8 mouse cellular contexts compared by ENCODE assay signal in the genomic region with DNA sequence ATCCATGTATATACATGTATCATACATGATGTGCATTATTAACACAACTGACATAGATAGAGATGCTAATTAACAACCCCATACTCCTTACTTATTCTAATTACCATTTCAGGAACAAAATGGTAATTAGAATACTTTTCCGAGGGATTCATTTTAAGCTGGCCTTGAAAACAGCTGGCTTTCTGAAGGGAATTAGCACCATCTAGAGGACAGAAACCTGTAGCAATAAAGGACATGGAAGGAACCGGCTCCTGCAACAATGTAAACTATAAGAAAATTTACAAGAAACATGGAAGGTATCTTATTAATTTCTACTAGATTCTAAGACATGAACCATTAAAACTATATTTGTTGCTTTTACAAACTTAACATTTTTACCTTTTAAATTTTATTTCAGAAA. TPM values are rescaled to one million over a fixed set of nuclear protein-coding genes. Genes with fewer than 3 reads are reported as not detected.
A peak's percentile ranks its signal among the peaks of the same experiment; 100 is the strongest.
DNase-seq lines count a peak whose midpoint lies in the region; ATAC-seq and TF ChIP-seq lines count a peak whose summit lies in the region.
"Had no signal": no experiment of that assay in that cellular context is flagged by ENCODE, and none has a peak within 500 bp of the region (broad histone marks: within the 10 kb centered on the region; RNA-seq: fewer than 3 reads in every experiment).

No protein-coding gene starts in this region.

- no peak overlapping the region for H3K9ac ChIP-seq in hindbrain, embryonic 14.5 days
- H3K9ac ChIP-seq in hindbrain, embryonic 16.5 days (ENCODE audit: low read depth, low read length), result no peak overlapping the region
- H3K9ac ChIP-seq: limb, embryonic 13.5 days had no signal

- DNase-seq in hindbrain, embryonic 14.5 days (ENCODE audit: low spot score), result peak; percentile 84
- peak; percentile 53 for DNase-seq in thymus, postnatal 0 days (ENCODE audit: low spot score)
- DNase-seq in thymus, adult 18-20 months, result no peak
- DNase-seq in thymus, postnatal 25 days, result peak; percentile 9
- DNase-seq in gastrocnemius, postnatal 10 days, result no peak

- no peaks in the 10 kb centered on the region for H3K27me3 ChIP-seq in hindbrain, embryonic 14.5 days (ENCODE audit: control insufficient read depth, insufficient read depth, low read length)
- no peaks in the 10 kb centered on the region for H3K27me3 ChIP-seq in hindbrain, embryonic 16.5 days (replicated peaks; ENCODE audit: control insufficient read depth, insufficient read depth, low read length)
- H3K27me3 ChIP-seq: limb, embryonic 13.5 days had no signal

- TF ChIP-seq POLR2A in cortical plate, adult 2 months (IDR thresholded peaks at IDR 0.05; ENCODE audit: extremely low read depth, insufficient read depth, low read length), result no peak

- 8% methylated on average over 2 of the region's 2 CpGs for WGBS in hindbrain, embryonic 14.5 days
- WGBS in hindbrain, embryonic 16.5 days, result 7% methylated on average over 2 of the region's 2 CpGs

- H3K9me3 ChIP-seq in hindbrain, embryonic 14.5 days (ENCODE audit: control insufficient read depth, low read length), result no peaks in the 10 kb centered on the region
- no peaks in the 10 kb centered on the region for H3K9me3 ChIP-seq in hindbrain, embryonic 16.5 days (ENCODE audit: control insufficient read depth, low read length)
- H3K9me3 ChIP-seq: limb, embryonic 13.5 days had no signal

- no peak overlapping the region for H3K4me3 ChIP-seq in hindbrain, embryonic 14.5 days (replicated peaks; ENCODE audit: low read length)
- H3K4me3 ChIP-seq in hindbrain, embryonic 16.5 days (ENCODE audit: low read length), result no peak overlapping the region
- no peak overlapping the region for H3K4me3 ChIP-seq in cortical plate, adult 2 months (ENCODE audit: insufficient read depth, low read length)
- H3K4me3 ChIP-seq: limb, embryonic 13.5 days had no signal

- no peak overlapping the region for H3K4me2 ChIP-seq in hindbrain, embryonic 14.5 days (replicated peaks)
- H3K4me2 ChIP-seq in hindbrain, embryonic 16.5 days (ENCODE audit: low read length), result no peak overlapping the region
- H3K4me2 ChIP-seq: limb, embryonic 13.5 days had no signal

- no peaks in the 10 kb centered on the region for H3K4me1 ChIP-seq in hindbrain, embryonic 14.5 days (replicated peaks; ENCODE audit: control insufficient read depth, insufficient read depth, low read length)
- H3K4me1 ChIP-seq in hindbrain, embryonic 16.5 days (ENCODE audit: control insufficient read depth, insufficient read depth, low read depth, low read length), result no peaks in the 10 kb centered on the region
- H3K4me1 ChIP-seq in cortical plate, adult 2 months (ENCODE audit: control insufficient read depth, insufficient read depth, low read length), result no peaks in the 10 kb centered on the region
- H3K4me1 ChIP-seq: limb, embryonic 13.5 days had no signal

- H3K36me3 ChIP-seq in hindbrain, embryonic 14.5 days (replicated peaks; ENCODE audit: control insufficient read depth, insufficient read depth), result peaks cover 29% of the 10 kb centered on the region
- 0 out of 2 replicates have a peak, but pooled peaks cover 5% of the 10 kb centered on the region for H3K36me3 ChIP-seq in hindbrain, embryonic 16.5 days (ENCODE audit: control insufficient read depth, insufficient read depth, low read length)

- peak; percentile 40; the same call in 1 of the 2 replicates for TF ChIP-seq CTCF in cortical plate, adult 2 months (IDR thresholded peaks at IDR 0.05; ENCODE audit: extremely low read depth, insufficient read depth, low read length)

- ATAC-seq in hindbrain, embryonic 14.5 days (ENCODE audit: low FRiP score), result no peak
- no peak for ATAC-seq in hindbrain, embryonic 16.5 days

- no peak overlapping the region for H3K27ac ChIP-seq in hindbrain, embryonic 14.5 days
- no peak overlapping the region for H3K27ac ChIP-seq in hindbrain, embryonic 16.5 days (ENCODE audit: low read depth, low read length)
- H3K27ac ChIP-seq in cortical plate, adult 2 months (ENCODE audit: insufficient read depth, low read length), result no peak overlapping the region
- H3K27ac ChIP-seq: limb, embryonic 13.5 days had no signal

RNA-seq across cellular contexts. Expression of gene Aph1b, which starts 7.5 kb away (rescaled TPM):
- polyA plus RNA-seq in hindbrain, embryonic 14.5 days (2014; fragmentation: Nextera tagmentation; extraction: Ambion mirVana), result 27.6 and 28.5 TPM in 2 replicates
- 21.4 and 22.6 TPM in 2 replicates for polyA plus RNA-seq in hindbrain, embryonic 16.5 days (2015; fragmentation: Nextera tagmentation; extraction: Ambion mirVana)
- 1.5 and 1.8 TPM in 2 replicates for polyA plus RNA-seq in thymus, postnatal 0 days (2015; fragmentation: Nextera tagmentation; extraction: Ambion mirVana)
- 12.3 and 12.9 TPM in 2 replicates for polyA plus RNA-seq in cortical plate, adult 2 months (2012; rRNA removed)
- total RNA-seq in gastrocnemius, postnatal 10 days (2021), result 1 to 10 TPM; 4.3 TPM

RNA-seq across cellular contexts. Expression of gene Gm10647, which starts 9.0 kb away (rescaled TPM):
- polyA plus RNA-seq in hindbrain, embryonic 14.5 days (2014; fragmentation: Nextera tagmentation; extraction: Ambion mirVana), result 0.33 and 0.46 TPM in 2 replicates
- polyA plus RNA-seq in hindbrain, embryonic 16.5 days (2015; fragmentation: Nextera tagmentation; extraction: Ambion mirVana), result 0.48 and 0.64 TPM in 2 replicates
- 0.21 TPM in 1 of 2 replicates, not detected in the other for polyA plus RNA-seq in thymus, postnatal 0 days (2015; fragmentation: Nextera tagmentation; extraction: Ambion mirVana)
- polyA plus RNA-seq in cortical plate, adult 2 months (2012; rRNA removed), result 0.23 and 0.40 TPM in 2 replicates
- under 1 TPM; 0.14 to 0.25 TPM for total RNA-seq in gastrocnemius, postnatal 10 days (2021)

RNA-seq across cellular contexts. Expression of gene Aph1c, which starts 46.7 kb away (rescaled TPM):
- polyA plus RNA-seq in hindbrain, embryonic 14.5 days (2014; fragmentation: Nextera tagmentation; extraction: Ambion mirVana), result 4.5 and 6.4 TPM in 2 replicates
- polyA plus RNA-seq in hindbrain, embryonic 16.5 days (2015; fragmentation: Nextera tagmentation; extraction: Ambion mirVana), result 5.0 and 5.2 TPM in 2 replicates
- polyA plus RNA-seq in thymus, postnatal 0 days (2015; fragmentation: Nextera tagmentation; extraction: Ambion mirVana), result 2.1 and 3.5 TPM in 2 replicates
- 5.3 and 5.5 TPM in 2 replicates for polyA plus RNA-seq in cortical plate, adult 2 months (2012; rRNA removed)
- 1 to 10 TPM in 1 of 2 experiments, under 1 TPM in 1; 0.59 to 1.7 TPM for total RNA-seq in gastrocnemius, postnatal 10 days (2021)

Comparison
In these comparisons a context has a peak if more than half of its experiments do, and no peak if none do; other contexts are left out.
1. DNase-seq: peak in hindbrain, embryonic 14.5 days (single experiment), thymus, postnatal 0 days (single experiment) and thymus, postnatal 25 days (single experiment); none in thymus, adult 18-20 months (0 of 2) and gastrocnemius, postnatal 10 days (single experiment).